Mouse (Mus musculus): ENCODE measurements around the gene Taf11. TPM values are rescaled to one million over a fixed set of nuclear protein-coding genes. Genes with fewer than 3 reads are reported as not detected.

Gene Taf11
- polyA plus RNA-seq, 1 experiment from 2014 or later, result 37.0 TPM

DNA sequence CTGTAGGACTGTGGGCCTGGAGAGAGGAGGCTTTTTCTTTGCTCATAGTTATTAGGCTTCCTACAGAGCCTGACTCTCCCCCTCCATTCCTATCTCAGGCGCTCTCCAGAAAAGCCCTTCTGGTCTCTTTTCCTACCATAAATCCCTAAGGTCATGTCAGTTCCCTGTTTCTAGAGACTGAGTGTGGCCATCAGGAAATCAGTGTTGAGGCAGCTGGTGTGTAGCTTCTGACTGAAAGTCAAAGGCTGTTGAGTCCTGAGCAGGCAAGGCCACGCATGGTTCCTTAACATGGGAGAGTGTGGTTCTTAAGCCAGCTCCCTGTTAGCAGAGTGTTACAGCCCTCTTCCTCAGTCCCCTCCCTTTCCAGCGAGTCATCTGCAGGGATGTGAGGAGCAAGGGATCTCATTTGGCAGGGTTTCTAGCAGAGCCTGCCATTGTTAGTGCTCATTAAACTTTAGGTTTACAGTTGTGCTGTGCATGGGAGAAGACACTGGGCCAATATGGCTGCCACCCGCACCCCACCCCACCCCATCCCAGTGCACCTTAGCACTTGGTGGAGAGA is 27.5 kb upstream of the Taf11 start:
- H3K79me2 ChIP-seq (ENCODE audit: inconsistent target), result peaks cover 100% of the 10 kb centered on the region
- H3K4me3 ChIP-seq (ENCODE audit: inconsistent target), result no peak overlapping the region
- 0 out of 2 replicates have a peak overlapping the region, but pooled peaks have one; percentile 28 for H3K27ac ChIP-seq
- H3K36me3 ChIP-seq (ENCODE audit: inconsistent target), result no peaks in the 10 kb centered on the region
- 98% methylated on average over 4 of the region's 4 CpGs for WGBS (ENCODE audit: missing documents)

DNA sequence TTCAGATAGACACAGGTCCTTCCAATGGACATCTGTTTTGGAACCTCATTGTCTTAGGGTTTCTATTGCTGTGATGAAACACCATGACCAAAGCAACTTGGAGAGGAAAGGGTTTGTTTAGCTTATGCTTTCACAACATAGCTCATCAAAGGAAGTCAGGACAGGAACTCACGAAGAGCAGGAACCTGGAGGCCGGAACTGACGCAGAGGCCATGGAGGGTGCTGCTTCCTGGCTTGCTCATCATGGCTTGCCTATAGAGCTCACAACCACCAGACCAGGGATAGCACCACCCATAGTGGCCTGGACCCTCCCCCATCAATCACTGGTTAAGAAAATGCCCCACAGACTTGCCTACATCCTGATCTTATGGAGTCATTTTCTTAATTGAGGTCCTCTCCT is 25.4 kb upstream of the Taf11 start:
- peaks cover 100% of the 10 kb centered on the region for H3K79me2 ChIP-seq (ENCODE audit: inconsistent target)
- H3K4me3 ChIP-seq (ENCODE audit: inconsistent target), result no peak overlapping the region
- no peaks in the 10 kb centered on the region for H3K36me3 ChIP-seq (ENCODE audit: inconsistent target)
- 0% methylated on average over 3 of the region's 3 CpGs for WGBS (ENCODE audit: missing documents)
- peak overlapping the region; percentile 35 for H3K27ac ChIP-seq

- Histone ChIP-seq H3K36me3 (ENCODE audit: inconsistent target) (no peaks in the 10 kb centered on the region), H3K79me2 (ENCODE audit: inconsistent target) (peaks cover 100% of the 10 kb centered on the region), H3K27ac (peak overlapping the region; percentile 35; the same call in 1 of the 2 replicates), H3K4me3 (ENCODE audit: inconsistent target) (no peak overlapping the region)
- 97% methylated on average over 10 of the region's 10 CpGs for WGBS (ENCODE audit: missing documents)
Observed at GRCm38 (mm10) chr17:27934136-27934910, 24.7 kb upstream of the Taf11 start.

GRCm38 (mm10) chr17:27931826-27932225 is 22.2 kb upstream of the Taf11 start:
- H3K36me3 ChIP-seq (ENCODE audit: inconsistent target), result no peaks in the 10 kb centered on the region
- no peak overlapping the region for H3K4me3 ChIP-seq (ENCODE audit: inconsistent target)
- no peak overlapping the region for H3K27ac ChIP-seq
- peaks cover 100% of the 10 kb centered on the region for H3K79me2 ChIP-seq (ENCODE audit: inconsistent target)
- 57% methylated on average over 4 of the region's 4 CpGs for WGBS (ENCODE audit: missing documents)

DNA sequence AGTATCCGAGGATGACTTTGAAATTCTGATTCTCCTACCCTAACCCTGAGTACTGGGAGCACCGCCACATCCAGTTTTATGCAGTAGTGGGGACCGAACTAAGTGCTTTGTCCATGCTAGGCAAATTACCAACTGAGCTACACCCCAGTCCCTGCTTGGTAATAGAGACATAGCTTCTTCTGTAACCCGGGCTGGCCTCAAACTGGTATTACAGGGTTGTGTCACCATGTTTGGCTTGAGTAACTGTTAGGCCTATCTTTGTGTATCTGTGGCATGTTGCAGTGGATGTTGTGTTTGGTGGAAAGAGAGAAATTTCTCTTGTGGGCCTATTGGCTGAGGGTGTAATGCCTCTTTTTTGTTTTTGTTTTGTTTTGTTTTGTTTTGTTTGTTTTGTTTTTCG is 20.6 kb upstream of the Taf11 start:
- no peaks in the 10 kb centered on the region for H3K36me3 ChIP-seq (ENCODE audit: inconsistent target)
- WGBS (ENCODE audit: missing documents), result 90% methylated on average over 5 of the region's 5 CpGs
- peaks cover 100% of the 10 kb centered on the region for H3K79me2 ChIP-seq (ENCODE audit: inconsistent target)
- no peak overlapping the region for H3K27ac ChIP-seq
- no peak overlapping the region for H3K4me3 ChIP-seq (ENCODE audit: inconsistent target)

DNA sequence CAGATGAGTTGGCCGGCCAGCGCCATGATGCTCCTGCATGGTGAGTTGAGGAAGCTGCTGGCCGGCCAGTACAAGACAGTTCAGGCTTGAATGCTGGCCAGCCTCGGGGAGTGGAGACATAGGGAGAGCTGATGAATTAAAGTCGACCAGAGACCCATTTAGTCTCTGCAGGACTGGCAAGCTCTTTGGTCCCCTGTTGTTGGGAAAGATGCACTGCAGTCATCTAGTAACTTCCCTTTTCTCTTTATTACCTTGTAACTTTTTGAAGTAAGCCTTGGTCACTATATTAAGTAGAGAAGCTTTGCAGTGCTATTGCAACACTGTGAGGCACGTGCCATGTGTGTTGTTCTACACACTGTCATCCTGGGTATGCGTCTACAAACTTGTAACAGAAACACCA is 15.9 kb upstream of the Taf11 start:
- WGBS (ENCODE audit: missing documents), result 52% methylated on average over 7 of the region's 7 CpGs
- Histone ChIP-seq H3K79me2 (ENCODE audit: inconsistent target) (peaks cover 100% of the 10 kb centered on the region), H3K36me3 (ENCODE audit: inconsistent target) (peaks cover 5% of the 10 kb centered on the region; the same call in 1 of the 2 replicates), H3K27ac (no peak overlapping the region), H3K4me3 (ENCODE audit: inconsistent target) (no peak overlapping the region)

GRCm38 (mm10) chr17:27925054-27925453 is 15.4 kb upstream of the Taf11 start:
- Histone ChIP-seq H3K27ac (no peak overlapping the region), H3K4me3 (ENCODE audit: inconsistent target) (no peak overlapping the region), H3K36me3 (ENCODE audit: inconsistent target) (peaks cover 5% of the 10 kb centered on the region; the same call in 1 of the 2 replicates), H3K79me2 (ENCODE audit: inconsistent target) (peaks cover 100% of the 10 kb centered on the region)
- 95% methylated on average over 4 of the region's 4 CpGs for WGBS (ENCODE audit: missing documents)

DNA sequence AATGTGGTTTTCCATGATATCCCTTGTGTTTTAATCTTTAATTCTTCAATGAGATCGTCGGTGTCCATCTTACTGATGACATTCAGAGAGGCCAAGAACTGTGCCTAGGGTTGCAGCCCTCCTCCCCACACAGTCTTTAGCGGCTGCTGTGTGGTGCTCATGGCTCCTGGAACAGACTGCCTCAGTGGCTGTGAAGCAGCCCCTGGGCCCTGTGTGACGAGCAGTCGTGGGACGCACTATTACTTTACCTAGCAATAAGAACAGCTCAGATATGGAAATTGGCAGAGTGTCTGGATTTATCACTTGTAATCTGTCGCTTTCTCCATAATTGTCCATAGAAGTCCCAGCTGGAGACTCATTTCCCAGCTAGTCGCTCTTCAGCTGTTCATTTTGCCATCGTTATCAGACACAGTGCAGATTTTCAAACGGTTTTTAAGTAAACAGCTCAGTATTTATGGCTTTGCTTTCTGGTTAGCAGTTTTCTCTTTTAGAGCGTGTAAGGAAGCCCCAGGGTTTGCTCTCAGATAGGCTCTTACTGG is 12.6 kb upstream of the Taf11 start:
- Histone ChIP-seq H3K27ac (no peak overlapping the region), H3K36me3 (ENCODE audit: inconsistent target) (peaks cover 5% of the 10 kb centered on the region; the same call in 1 of the 2 replicates)
- WGBS (ENCODE audit: missing documents), result 95% methylated on average over 11 of the region's 11 CpGs

DNA sequence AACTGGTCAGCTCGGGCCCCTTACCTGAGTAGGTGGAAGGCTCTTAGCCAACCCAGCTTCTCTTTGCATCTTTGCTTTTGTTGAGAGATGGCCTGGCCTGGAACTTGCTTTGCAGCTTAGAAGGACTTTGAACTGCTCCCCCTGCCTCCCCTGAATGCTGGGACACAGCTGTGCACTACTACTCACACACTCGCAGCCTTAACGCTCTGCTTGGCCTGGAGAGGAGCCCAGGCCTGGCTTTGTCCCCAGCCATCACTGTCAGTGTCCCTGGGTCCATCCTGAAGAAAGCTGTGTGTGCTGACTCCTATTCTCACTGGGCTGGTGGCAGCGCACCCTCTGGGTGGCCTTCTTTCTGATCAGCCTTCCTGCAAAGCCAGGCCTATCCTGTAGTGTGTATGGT is 11.0 kb upstream of the Taf11 start:
- WGBS (ENCODE audit: missing documents), result 90% methylated on average over 4 of the region's 4 CpGs
- Histone ChIP-seq H3K79me2 (ENCODE audit: inconsistent target) (peaks cover 100% of the 10 kb centered on the region), H3K36me3 (ENCODE audit: inconsistent target) (peaks cover 5% of the 10 kb centered on the region; the same call in 1 of the 2 replicates), H3K4me3 (ENCODE audit: inconsistent target) (no peak overlapping the region), H3K27ac (no peak overlapping the region)

More for the DNA sequence above, 12.6 kb upstream of the Taf11 start:
- H3K4me3 ChIP-seq (ENCODE audit: inconsistent target), result no peak overlapping the region
- H3K79me2 ChIP-seq (ENCODE audit: inconsistent target), result peaks cover 100% of the 10 kb centered on the region

DNA sequence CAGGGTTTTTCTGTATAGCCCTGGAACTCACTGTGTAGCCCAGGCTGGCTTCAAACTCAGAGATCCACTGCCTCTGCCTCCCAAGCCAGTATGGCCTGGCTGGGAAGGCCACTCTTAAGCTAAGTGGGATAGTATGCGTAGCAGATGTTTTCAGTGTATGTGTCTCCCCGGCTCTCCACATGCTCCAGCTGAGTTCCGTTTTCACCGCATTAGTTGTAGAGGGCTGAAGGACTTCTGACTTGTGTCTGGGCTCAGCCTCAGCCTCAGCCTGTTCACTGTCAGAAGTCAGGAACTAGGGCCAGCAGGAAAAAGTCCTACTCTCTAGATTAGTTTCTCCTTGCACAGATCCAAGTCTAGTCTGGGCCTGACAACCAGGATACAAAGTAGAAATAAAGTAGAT is 6.7 kb upstream of the Taf11 start:
- H3K36me3 ChIP-seq (ENCODE audit: inconsistent target), result no peaks in the 10 kb centered on the region; the same call in 1 of the 2 replicates
- H3K27ac ChIP-seq, result no peak overlapping the region
- 98% methylated on average over 4 of the region's 4 CpGs for WGBS (ENCODE audit: missing documents)
- H3K4me3 ChIP-seq (ENCODE audit: inconsistent target), result no peak overlapping the region
- peaks cover 100% of the 10 kb centered on the region for H3K79me2 ChIP-seq (ENCODE audit: inconsistent target)

- WGBS (ENCODE audit: missing documents), result 95% methylated on average over 4 of the region's 4 CpGs
- H3K79me2 ChIP-seq (ENCODE audit: inconsistent target), result peaks cover 93% of the 10 kb centered on the region
Observed at GRCm38 (mm10) chr17:27914742-27915141, 5.1 kb upstream of the Taf11 start.

GRCm38 (mm10) chr17:27911371-27911770 is 1.7 kb upstream of the Taf11 start:
- 72% methylated on average over 7 of the region's 7 CpGs for WGBS (ENCODE audit: missing documents)
- Histone ChIP-seq H3K4me3 (ENCODE audit: inconsistent target) (peak overlapping the region; percentile 99; the same call in 1 of the 2 replicates), H3K27ac (peak overlapping the region; percentile 91), H3K36me3 (ENCODE audit: inconsistent target) (no peaks in the 10 kb centered on the region; the same call in 1 of the 2 replicates), H3K79me2 (ENCODE audit: inconsistent target) (peaks cover 69% of the 10 kb centered on the region)

More at GRCm38 (mm10) chr17:27914742-27915141, 5.1 kb upstream of the Taf11 start:
- H3K4me3 ChIP-seq (ENCODE audit: inconsistent target), result no peak overlapping the region
- H3K36me3 ChIP-seq (ENCODE audit: inconsistent target), result no peaks in the 10 kb centered on the region; the same call in 1 of the 2 replicates
- no peak overlapping the region for H3K27ac ChIP-seq

DNA sequence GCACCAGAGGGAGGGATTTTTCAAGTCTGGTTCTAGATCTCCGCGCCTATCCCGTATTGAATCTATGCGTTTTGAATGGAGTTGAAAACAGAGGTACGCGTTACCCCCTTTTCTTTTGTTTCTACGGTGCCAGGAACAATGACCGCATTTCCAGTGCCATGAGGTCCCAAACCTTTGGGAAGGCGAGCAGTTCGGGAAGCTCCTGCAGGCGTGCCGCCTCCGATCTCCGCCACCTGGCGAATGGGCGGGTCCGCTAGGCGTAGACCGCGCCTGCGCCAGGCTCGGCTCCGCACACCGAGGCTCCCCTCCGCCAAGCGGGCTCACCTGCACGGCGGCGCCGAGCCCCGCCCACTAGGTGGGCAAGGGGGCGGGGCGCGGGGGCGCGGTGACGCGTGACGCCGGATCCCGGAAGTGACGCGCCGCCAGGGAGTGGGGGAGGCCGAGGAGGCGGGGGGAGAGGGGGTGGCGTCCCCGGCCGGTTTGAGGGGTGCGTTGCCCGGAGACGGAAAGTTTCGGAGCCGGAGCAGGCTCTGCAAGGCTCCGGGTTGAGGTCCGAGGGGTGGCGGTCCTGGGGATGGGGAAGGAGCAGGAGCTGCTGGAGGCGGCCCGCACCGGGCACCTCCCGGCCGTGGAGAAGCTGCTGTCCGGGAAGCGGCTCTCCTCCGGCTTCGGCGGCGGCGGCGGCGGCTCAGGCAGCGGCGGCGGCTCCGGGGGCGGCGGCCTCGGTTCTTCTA is 589 bp downstream of the Taf11 start, which contains the start of gene Anks1:
TSS of gene Anks1 (plus strand) at position 419 of the 734 bp plus-strand sequence.
- H3K36me3 ChIP-seq (ENCODE audit: inconsistent target), result no peaks in the 10 kb centered on the region; the same call in 1 of the 2 replicates
- H3K27ac ChIP-seq, result peak within 1 kb of the TSS; percentile 91
- H3K79me2 ChIP-seq (ENCODE audit: inconsistent target), result peaks cover 66% of the 10 kb centered on the region
- peak within 1 kb of the TSS; percentile 99 for H3K4me3 ChIP-seq (ENCODE audit: inconsistent target)
- under 1% methylated on average over 71 of the region's 78 CpGs for WGBS (ENCODE audit: missing documents)

GRCm38 (mm10) chr17:27908206-27908887 is 1.3 kb downstream of the Taf11 start:
- peak overlapping the region; percentile 46 for H3K27ac ChIP-seq
- WGBS (ENCODE audit: missing documents), result under 1% methylated on average over 11 of the region's 12 CpGs

More at GRCm38 (mm10) chr17:27908206-27908887, 1.3 kb downstream of the Taf11 start:
- peak overlapping the region; percentile 99 for H3K4me3 ChIP-seq (ENCODE audit: inconsistent target)
- H3K79me2 ChIP-seq (ENCODE audit: inconsistent target), result peaks cover 59% of the 10 kb centered on the region
- peaks cover 6% of the 10 kb centered on the region; the same call in 1 of the 2 replicates for H3K36me3 ChIP-seq (ENCODE audit: inconsistent target)
